Mouse (Mus musculus) adrenal gland, postnatal 10 days (tissue): Measurements from ENCODE around the gene Scd4. TPM values are rescaled to one million over a fixed set of nuclear protein-coding genes. Genes with fewer than 3 reads are reported as not detected.

ENCODE experiments used
- DNase-seq: peaks from one replicate; pipeline ENCODE4 v3.0.0; 2021; ENCODE audit warnings: mixed read lengths
- long read RNA-seq, 2 experiments: library from polyadenylated mRNA; stranded (forward); transcript quantifications; one replicate each; pipeline ENCODE4 v2.0.0; 2021
- total RNA-seq, 2 experiments: library from RNA; stranded (reverse); gene quantifications; 2 replicates each; pipeline ENCODE4 v1.2.3; 2021

Scd4 gene
- 1 to 10 TPM; 1.6 to 1.7 TPM for total RNA-seq
- long read RNA-seq, experiment 1: 0 reads
- long read RNA-seq, experiment 2: 0 reads

DNA sequence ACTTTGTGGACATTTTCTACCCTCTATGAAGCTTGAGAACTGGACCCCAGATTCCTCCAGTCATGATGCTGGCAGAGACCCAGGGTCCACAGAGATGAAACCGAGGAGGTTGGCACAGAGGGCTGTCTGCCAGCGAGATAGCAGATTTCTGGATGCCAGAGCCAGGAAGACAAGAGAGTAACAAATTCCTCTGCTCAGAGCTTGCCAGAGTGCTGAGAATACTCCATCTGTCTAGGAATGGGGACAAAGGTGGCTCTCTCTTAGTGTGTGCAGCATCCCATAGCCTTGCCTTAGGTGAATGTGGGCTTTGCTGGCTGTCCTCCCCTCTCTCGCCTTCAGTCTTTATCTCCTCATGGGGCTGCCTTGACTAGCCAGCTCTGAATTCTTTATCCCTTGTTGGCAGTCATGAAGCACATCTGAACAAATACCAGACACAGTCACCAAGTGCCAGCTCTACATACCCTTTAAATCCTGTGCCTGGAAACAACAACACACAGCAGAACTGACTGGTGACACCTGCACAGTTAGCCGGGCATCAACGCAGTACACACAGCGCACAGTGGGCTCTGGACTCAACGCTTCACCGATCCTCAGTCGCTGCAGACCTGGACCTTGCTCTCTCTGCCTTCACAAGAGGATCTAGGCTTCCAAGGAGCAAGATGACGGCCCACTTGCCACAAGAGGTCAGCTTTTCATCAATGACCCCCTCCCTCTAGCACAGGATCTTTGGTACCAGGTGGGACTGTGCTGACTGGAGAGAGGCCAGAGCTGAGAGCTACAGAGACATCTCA, at the start of gene Scd4:
TSS of gene Scd4 (plus strand) at position 260 of the 791 bp plus-strand sequence.
- DNase-seq: peak; percentile 60

DNA sequence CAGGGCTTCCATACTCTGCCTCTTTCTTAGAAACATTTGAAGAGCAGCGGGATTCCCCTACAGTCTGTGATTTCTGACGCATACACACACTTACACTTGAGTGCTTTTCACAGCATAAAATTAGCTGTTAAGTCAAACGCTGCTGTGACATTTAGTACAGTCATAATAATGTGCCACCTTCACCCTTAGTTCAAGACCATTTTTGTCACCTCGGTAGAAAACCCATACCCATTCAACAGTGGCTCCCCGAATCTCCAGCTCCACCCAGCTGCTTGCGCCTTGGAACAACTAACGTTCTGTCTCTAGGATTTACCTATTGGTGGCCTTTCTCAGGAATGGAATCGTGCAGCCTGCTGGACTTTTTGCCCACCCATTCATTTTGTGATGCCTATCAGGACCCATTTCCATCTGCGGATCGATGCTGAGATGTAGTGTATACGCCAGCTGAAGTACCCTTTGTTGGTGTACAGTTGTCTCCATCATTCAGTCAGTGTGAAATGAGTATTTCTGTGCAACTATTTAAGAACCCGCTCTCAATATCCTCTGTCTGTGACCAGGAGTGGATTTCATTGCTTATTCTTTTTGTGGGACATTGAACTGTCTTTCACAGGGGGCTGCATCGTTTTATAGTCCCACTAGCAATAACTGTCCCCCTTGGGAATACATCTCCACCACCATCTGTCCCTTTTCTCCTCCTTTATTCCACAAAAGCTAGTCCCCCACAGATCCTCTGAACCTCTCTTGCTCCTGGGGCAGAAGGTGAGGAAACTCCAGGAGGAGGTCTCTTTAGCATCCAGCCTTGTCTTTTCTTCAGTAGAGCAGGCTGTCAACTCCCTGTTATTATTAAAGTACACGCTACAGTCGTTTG, 49.5 kb upstream of the Scd4 start:
- no peak for DNase-seq

DNA sequence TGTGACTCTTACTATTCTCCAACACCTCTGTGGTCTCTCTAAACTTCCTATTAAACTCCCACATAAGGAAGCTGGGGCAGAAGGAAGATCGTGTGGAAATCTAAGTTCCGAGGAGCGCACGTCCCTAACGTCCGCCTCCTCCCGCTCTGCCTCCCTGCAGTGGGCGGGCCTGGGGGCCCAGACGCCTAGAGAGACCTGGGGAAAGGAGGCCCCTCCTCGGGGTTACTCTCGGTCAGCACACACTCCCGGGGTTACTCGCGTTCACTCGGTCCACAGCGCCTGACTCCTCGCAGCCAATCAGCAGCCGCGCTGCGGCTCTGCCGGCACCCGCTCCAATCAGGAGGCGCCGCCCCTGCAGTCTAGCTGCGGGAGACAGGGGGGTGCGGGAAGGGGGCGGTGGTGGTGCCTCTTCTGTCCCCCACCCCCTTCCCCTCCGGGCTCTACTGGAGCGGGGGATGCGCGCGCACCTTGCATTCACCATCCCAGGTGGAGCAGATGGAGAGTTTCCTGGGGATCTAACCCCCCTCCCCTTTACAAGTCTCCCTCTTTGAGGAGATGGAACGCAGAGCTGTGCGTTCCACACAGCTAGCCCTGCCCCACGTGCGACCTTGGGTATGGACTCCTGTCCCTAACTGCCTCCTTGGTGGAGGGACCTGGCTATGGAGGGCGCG, 48.7 kb upstream of the Scd4 start:
- DNase-seq: peak; percentile 93

DNA sequence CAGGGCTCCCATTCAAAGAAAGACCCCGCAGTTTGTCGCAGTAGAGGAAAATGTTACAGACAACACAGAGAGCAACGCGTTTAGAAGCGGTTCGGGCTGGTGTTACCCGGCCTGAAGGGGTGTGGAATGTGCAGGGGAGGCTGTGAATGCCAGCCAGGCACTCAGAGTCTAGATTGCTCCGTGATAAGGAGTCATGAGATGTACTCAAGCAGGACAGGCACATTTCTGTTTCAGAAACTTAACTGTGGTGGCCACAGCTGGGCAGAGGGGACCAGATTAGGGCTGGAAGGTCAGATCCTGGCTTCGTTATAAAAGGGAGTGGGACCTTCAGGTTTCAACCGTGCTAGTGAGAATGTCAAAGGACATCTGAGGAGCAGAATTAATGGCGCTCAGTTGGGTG, 48.2 kb upstream of the Scd4 start:
- DNase-seq: no peak

DNA sequence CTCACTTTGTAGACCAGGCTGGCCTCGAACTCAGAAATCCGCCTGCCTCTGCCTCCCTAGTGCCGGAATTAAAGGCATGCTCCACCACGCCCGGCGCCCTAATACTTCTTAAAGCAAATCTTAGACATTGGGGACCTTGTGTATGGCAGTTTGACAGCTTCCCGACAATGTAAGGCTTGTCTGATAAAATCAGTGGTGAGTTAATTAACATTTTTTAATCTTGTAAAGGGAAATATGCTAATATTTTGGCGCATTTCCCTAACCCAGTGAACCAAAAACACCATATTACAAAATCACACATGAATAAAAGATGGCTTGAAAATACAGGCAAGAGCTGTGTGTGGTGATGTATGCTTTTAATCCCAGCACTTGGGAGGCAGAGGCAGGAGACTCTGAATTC, 47.3 kb upstream of the Scd4 start:
- no peak for DNase-seq

DNA sequence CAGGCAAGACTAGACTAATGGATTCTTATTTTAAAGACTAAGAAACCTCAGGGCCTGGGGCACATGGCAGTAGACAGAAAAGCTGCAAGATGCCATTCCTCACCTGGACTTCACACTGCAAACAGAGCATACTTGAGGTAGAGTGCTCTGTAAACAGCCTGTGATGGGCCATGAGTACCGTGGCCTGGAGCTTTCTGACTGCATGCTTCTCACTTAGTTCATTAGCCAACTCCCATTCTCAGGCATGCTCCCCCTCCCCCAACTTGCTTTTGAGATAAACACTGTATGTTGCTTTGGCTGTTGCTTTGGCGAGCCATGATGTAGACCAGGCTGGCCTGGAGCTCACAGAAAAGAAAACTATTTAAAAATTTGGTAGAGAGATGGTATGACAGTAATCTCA, 46.8 kb upstream of the Scd4 start:
- no peak for DNase-seq

DNA sequence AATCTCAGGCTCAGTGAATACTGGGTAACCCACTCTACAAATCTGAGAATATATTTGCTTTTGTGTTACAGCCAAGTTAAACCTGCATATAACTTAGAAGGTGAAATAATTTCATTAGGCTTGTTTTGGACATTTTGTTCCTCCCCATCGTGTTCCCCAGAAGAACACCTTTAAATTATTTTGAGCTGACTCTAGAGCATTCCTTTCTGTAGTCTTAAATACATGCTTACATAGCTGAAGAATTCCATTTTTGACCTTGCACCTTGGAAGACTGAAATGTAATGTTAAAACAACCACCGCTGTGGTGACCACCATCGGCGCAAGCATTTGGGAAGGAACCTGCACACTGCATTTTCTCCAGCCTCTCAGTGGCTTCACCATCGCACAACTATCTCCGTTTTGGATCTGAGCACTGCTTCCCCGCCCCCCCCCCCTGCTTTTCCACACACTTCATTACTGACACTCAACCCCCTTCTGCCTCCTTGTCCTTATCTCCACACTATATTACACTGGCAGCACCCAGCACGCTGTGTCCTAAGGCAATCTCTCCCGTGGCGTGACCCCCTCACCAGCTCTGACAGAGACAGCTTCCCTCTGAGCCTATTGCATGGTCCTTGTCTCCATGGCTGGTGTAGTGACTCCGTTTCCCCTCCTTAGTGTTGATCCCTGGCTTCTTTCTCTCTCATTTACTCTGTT, 45.3 kb upstream of the Scd4 start:
- no peak for DNase-seq

DNA sequence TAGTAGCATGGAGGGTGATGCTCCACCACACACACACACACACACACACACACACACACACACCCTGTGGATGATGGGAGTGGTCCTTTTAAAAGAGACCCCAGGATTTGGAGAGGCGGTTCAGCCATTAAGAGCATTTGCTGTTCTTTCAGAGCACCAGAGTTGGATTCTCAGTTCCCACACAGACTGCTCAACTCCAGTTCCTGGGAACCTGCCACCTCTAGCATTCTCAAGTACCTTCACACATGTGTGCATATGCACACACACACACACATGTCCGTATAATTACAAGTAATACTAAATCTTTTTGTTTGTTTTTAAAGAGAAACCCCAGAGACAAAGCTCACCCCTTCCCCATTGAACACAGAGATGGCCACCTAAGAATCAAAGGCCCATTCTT, 40.8 kb upstream of the Scd4 start:
- DNase-seq: no peak

DNA sequence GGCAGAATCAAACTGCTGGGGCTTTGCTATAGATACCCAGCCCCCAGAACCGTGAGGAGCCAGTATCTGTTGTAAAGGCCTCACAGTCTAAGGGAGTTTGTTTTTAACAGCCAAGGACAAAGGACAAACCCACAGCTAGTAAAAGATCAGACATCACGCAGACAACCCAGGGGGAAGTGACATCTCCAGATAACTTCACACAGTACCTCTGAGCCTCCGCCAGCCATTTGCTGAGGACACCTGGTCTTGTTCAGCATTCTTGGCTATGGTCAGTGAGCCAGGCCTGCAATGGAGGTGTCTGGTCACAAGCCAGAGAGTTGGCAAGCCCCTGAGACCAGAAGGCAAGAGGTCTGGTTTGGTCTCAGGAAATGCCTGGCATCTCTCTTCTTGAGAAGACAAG, 40.4 kb upstream of the Scd4 start:
- no peak for DNase-seq

DNA sequence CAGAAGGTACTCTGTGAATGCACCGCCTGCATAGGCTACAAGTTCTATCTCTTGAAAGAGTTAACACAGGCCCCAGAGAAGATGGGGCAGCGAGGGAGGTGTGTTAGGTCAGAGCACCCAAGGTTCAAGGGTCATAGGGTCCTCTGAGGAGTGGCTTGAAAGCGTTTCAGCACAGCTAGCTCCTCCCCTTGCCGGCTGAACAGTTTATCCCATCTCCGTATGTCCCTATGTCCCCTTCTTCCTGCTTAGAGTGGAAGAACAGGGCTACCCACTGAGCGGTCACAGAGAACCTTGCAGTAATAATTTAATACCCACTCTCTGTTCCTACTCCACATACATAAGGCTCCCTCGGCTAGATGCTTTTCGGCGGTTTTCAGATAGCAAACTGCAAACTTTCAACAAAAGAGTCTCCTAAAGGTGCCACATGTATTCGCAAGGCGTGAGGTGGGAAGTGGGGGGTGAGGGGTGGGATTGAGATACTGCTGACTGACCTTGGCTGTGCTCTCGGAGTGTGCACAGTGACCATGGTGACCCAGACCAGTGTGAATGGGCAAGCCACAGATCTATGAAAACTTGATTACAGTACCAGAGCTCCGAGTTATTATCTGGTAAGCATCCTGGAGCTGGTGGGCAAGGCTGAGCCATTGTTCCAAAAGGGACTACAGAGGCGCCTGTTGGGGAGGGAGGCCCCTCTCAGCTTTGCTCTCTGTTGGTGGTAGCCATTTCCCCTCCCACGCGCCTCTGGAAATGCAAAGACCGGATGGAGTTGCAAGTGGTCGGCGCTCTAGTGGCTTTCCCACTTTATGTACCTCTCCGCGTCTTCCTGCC, 39.7 kb upstream of the Scd4 start, which contains the start of gene Scd2:
TSS of gene Scd2 (plus strand) at position 734 of the 828 bp plus-strand sequence.
- no peak for DNase-seq

DNA sequence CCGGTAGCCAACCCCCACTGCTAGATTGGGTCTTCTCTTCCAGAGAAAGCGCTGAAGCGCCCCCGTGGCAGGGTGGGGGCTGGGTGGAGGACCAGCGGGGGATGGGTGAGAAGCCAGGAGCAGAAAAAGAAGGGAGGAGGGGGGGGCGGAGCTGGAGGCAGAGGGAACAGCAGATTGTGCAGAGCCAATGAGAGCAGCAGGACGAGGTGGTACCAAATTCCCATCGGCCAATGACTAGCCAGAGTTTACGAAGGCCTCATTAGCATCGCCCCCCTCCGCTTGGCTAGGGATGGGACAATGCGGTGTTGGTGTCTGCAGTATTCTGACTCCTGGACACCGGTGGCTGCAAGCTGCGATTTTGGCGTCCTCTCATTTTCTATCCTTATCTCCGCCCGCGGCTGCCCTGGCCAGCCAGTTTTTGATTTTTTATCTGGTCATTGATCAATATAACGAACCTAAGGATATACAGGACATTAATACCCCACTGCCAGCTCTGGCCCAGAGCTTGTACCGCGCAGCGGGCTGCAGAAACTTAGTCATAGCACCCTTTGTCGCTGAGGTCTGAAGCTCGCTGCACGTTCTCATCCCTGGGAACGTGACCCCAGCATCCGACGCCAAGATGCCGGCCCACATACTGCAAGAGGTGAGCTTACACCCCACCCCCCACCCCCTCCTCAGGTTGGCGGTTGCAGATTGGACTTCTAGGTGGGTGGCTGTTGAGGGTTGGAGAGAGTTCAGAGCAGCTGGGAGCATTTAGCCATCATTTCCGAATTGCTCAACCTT, 38.9 kb upstream of the Scd4 start:
- DNase-seq: peak; percentile 91

DNA sequence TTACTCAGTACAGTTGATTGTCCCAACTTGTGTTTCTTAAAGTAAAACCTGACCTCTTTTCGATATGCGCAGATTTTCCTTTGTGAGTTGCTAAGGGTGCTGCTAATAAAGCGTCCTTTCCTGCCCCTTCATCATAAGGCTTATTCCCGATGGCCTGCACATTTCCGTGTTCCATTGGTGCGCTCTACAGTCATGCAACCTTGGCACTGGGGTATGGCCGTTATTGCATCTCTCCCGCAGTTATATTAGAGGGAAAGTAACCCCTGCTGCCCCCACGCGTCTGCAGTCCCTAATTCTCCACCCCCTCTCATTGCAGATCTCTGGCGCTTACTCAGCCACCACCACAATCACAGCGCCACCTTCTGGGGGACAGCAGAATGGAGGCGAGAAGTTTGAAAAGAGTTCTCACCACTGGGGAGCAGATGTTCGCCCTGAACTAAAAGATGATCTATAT, 38.3 kb upstream of the Scd4 start:
- peak; percentile 93 for DNase-seq

DNA sequence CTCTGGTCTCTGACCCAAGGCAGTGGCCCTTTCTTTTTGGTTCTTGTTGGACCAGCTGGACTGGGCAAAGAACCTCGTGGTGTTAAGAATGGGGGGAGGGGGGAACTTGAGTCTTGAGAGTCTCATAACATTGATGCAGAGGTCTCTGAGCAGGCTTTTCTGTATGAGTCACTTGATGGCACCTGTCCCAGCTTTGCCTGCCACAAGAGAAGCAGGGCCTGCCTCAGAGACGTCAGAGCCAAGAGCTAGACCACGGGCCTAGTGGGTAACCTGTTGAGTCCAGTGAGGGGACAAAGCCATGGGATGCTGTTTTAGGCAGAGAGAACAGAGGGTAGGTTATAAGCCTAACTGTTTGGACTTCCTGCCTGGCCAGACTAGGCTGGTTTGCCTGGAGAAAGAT, 37.6 kb upstream of the Scd4 start:
- DNase-seq: peak; percentile 68

DNA sequence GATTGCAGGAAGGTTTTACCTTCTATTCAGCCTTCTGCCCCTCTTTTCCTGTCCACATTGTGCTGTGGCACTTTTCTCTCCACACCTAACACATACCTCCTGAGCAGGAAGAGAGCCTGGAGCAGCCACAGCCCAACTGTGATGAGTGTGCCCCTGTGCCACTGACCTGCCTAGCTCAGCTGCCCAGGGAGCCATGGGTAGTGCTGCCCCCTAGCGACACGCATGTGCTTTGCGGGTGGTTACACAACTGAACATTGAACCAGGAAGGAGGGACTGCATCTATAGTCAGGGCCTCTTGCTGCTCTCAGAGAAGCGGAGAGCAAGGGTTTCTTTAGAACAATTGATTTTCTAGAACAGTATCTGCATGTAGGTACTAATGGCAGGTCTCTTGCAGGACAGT, 37.2 kb upstream of the Scd4 start:
- peak; percentile 92 for DNase-seq

DNA sequence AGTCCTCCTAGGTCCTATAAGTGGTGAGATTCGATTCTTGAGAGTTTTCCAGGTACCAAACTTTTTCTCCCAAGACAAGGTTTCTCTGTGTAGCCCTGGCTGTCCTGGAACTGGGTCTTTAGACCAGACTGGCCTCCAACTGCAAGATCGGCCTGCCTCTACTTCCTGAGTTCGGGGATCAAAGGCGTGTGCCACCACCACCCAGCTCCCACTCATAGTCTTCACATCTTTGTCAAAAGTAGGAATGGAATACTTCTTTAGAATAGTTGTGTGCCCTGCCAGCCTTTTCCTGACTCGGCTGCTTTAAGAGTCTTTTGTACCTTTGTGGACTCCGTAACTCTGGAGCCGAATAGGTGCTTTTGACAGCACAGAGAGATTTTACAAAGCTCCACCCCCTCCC, 36.7 kb upstream of the Scd4 start:
- DNase-seq: no peak

DNA sequence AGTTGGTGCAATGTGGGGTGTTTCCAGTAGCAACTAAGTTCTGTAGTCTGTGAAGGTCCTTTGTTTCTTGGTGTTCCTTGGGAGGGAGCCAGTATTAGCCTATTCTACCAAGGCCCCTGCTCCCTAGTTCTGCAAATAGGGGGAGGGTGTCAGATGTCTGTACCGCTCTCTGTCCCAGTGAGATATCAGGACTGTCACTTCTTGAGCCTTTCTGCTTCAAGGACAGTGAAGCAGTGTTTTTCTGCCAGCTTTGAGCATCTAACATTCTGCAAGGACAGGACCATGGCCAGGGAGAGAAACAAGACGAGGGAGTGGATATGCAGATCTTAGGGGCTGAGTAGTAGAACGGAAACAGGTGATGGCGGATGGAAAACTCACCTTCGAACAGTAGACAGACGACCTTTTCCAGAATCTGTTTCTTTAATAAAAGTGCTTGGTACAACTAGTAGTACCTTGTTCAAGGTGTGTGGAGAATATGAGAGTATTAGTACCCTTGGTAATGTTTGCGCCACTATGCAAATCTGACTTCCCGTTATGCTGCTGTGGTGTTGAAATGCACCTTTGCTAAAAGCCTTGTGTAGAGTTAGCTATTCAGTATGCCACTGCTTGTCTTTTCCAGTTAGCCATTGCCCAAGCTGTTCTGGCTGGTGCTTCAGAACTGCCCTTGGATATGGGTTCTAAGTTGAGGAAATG, 35.7 kb upstream of the Scd4 start:
- DNase-seq: no peak

DNA sequence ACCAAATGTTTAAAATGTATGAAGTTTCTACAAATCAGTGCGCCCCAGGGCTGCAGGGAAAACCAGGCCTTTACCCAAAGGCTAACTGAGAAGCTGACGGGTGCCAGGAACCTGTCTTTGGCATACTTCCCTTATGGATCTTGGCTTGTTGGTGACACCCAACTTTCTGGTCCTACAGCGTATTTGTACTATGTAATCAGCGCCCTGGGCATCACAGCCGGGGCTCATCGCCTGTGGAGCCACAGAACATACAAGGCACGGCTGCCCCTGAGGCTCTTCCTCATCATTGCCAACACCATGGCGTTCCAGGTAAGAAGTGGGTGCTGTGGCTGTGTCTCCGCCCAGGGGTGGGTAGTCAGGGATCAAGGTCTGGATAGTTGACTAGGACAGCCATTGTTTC, 35.0 kb upstream of the Scd4 start:
- DNase-seq: no peak

DNA sequence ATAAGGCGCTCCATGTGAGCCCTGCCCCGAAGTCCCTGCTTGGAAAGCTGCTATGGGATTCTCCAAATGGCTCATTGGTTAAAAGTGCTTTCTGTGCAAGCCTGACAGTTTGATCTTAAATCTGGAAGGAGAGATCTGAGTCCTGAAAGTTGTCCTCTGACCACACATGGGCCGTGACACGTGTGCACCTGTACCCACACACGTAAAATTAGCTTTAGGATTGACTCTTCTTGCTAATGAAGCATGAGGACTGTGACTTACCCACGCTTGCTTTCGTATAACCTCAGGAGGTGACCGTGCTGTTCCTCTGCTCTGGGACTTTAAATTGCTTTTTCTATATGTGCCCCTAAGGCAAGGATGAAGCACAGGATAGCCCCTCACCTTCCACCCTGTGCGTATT, 33.8 kb upstream of the Scd4 start:
- no peak for DNase-seq

DNA sequence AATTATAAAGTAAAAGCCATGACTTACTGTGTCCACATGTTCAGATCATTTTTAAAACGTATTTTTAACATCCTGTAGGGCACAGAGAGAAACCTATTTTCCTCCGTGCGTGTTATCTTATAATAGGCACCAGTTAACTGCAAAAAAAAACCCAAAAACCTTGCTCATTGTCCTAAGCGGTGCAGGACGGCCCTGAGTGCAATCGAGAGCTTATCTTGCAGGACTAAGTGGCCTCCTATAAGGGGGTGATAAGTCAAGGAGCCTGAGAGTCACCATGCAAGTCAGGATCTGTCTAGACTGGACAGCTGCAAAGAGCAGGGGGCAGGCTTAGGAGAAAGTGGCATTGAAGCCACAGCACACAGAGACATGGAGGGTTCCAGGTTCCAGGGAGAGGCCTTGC, 33.0 kb upstream of the Scd4 start:
- DNase-seq: no peak

DNA sequence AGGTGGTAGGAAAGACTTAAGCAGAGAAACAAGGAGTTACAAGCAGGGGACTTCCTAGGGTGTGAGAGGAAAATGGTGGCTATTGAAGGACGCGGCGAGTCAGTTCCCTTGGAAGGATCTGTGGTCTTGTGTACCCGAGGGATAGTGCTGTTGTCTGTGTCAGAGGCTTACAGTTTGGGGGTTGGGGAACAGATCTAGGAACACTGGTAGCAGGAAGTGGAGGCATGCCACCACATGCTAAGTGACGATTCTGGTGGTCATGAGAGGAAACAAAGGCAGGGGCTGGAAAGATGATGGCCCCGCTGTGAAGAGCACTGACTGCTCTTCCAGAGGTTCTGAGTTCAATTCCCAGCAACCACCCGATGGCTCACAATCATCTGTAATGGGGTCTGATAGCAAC, 32.4 kb upstream of the Scd4 start:
- DNase-seq: no peak
